Comparison of ENCODE assay signal across 21 mouse cellular contexts in the genomic region with DNA sequence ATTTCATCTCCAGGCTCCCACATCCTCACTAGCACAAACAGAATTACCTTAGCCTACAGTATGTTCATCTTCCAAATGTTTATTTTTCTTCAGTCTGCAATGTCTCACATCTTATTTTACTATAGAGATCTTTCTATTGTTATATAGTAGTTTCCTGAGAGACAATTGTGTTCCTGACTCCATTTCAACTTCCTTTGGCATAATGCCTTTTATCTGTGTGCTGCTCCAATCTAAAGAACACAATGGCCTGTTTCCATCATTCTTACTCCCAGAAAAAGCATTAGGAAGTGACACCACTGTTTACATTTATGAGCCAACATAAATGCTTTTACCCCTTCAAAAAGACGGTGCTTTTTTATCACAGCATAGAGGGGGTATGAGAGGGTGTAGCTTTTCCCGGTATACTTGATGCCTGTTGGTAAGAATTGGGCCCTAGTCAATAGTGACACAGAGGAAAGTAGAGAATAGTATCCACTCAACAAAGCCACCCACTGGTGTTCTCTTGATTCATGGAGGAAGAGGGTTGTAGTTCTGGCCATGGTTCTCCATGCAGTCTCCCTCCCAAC.
"Had no signal": no experiment of that assay in that cellular context is flagged by ENCODE, and none has a peak within 500 bp of the region (broad histone marks: within the 10 kb centered on the region; RNA-seq: fewer than 3 reads in every experiment).

No protein-coding gene starts in this region.

- H3K36me3 ChIP-seq: limb, embryonic 10.5 days; limb, embryonic 13.5 days; liver, embryonic 12.5 days; liver, embryonic 15.5 days; midbrain, embryonic 12.5 days; midbrain, embryonic 15.5 days; neural tube, embryonic 12.5 days; neural tube, embryonic 15.5 days had no signal

- H3K4me2 ChIP-seq: limb, embryonic 13.5 days; liver, embryonic 12.5 days; liver, embryonic 15.5 days; midbrain, embryonic 12.5 days; midbrain, embryonic 15.5 days; neural tube, embryonic 12.5 days; neural tube, embryonic 15.5 days had no signal

- H3K27me3 ChIP-seq: limb, embryonic 13.5 days; liver, embryonic 15.5 days; midbrain, embryonic 12.5 days; midbrain, embryonic 15.5 days had no signal

- H3K4me1 ChIP-seq: liver, embryonic 12.5 days; liver, embryonic 15.5 days; midbrain, embryonic 12.5 days; midbrain, embryonic 15.5 days; neural tube, embryonic 15.5 days had no signal

- H3K4me3 ChIP-seq: layer of hippocampus, adult 2 months; limb, embryonic 10.5 days; limb, embryonic 13.5 days; liver, embryonic 12.5 days; liver, embryonic 15.5 days; midbrain, embryonic 12.5 days; midbrain, embryonic 15.5 days; neural tube, embryonic 12.5 days; neural tube, embryonic 15.5 days had no signal

- ATAC-seq: liver, embryonic 12.5 days; midbrain, embryonic 15.5 days had no signal

- H3K9me3 ChIP-seq: limb, embryonic 10.5 days; limb, embryonic 13.5 days; liver, embryonic 12.5 days; liver, embryonic 15.5 days; midbrain, embryonic 12.5 days; midbrain, embryonic 15.5 days; neural tube, embryonic 12.5 days; neural tube, embryonic 15.5 days had no signal

- H3K9ac ChIP-seq: limb, embryonic 13.5 days; liver, embryonic 12.5 days; liver, embryonic 15.5 days; midbrain, embryonic 12.5 days; midbrain, embryonic 15.5 days; neural tube, embryonic 12.5 days; neural tube, embryonic 15.5 days had no signal

- DNase-seq: kidney, adult 11 months; kidney, adult 8-10 months; kidney, postnatal 14 days; layer of hippocampus, adult 9-11 months; liver; lung, adult 2 months; right cerebral cortex, adult 18-20 months; right cerebral cortex, postnatal 14 days; right cerebral cortex, postnatal 4 days; thymus, adult 18-20 months; thymus, postnatal 36 days had no signal

- H3K27ac ChIP-seq: layer of hippocampus, adult 2 months; limb, embryonic 10.5 days; limb, embryonic 13.5 days; liver, embryonic 12.5 days; liver, embryonic 15.5 days; macrophage; midbrain, embryonic 12.5 days; midbrain, embryonic 15.5 days; neural tube, embryonic 12.5 days; neural tube, embryonic 15.5 days had no signal
